ENCODE assay signal across 23 mouse cellular contexts in genomic region chr1:64576732-64577131, GRCm38 (mm10). TPM values are rescaled to one million over a fixed set of nuclear protein-coding genes. Genes with fewer than 3 reads are reported as not detected.
A peak's percentile ranks its signal among the peaks of the same experiment; 100 is the strongest.
DNase-seq lines count a peak whose midpoint lies in the region; ATAC-seq and TF ChIP-seq lines count a peak whose summit lies in the region.
"Had no signal": no experiment of that assay in that cellular context is flagged by ENCODE, and none has a peak within 500 bp of the region (broad histone marks: within the 10 kb centered on the region; RNA-seq: fewer than 3 reads in every experiment).

No protein-coding gene starts in this region.

- peaks cover 2% of the 10 kb centered on the region; the same call in 1 of the 2 replicates for H3K36me3 ChIP-seq in ES-Bruce4 (ENCODE audit: control insufficient read depth, insufficient read depth, low read length, poor library complexity, severe bottlenecking)

- no peak overlapping the region for H3K27ac ChIP-seq in ES-Bruce4 (ENCODE audit: insufficient read depth, low read length)
- H3K27ac ChIP-seq: embryonic facial prominence, embryonic 10.5 days; embryonic facial prominence, embryonic 12.5 days; forebrain, embryonic 13.5 days; forebrain, embryonic 15.5 days had no signal

- peak; percentile 16 for DNase-seq in ES-CJ7 (ENCODE audit: low read depth, low spot score)
- peak; percentile 35 for DNase-seq in R1 (ENCODE audit: low read depth, low spot score)
- no peak for DNase-seq in embryo, embryonic 9.5 days (ENCODE audit: extremely low spot score)
- no peak for DNase-seq in spleen, adult 12 weeks (ENCODE audit: low spot score)
- DNase-seq: adrenal gland, adult 2 months; adrenal gland, postnatal 10 days; adrenal gland, postnatal 25 days; cerebellum, adult 11 months; cerebellum, adult 18-20 months; cerebellum, adult 8-10 months; cerebellum, adult 9-11 months; cerebellum, postnatal 14 days; cerebellum, postnatal 36 days; embryo, embryonic 11 days; forebrain, postnatal 0 days had no signal

- no peak overlapping the region for H3K4me3 ChIP-seq in ES-Bruce4 (ENCODE audit: low read depth, low read length)
- H3K4me3 ChIP-seq: embryonic facial prominence, embryonic 10.5 days; embryonic facial prominence, embryonic 12.5 days; forebrain, embryonic 13.5 days; forebrain, embryonic 15.5 days had no signal

- no peak overlapping the region for H3K9ac ChIP-seq in ES-Bruce4 (ENCODE audit: low read depth, poor library complexity, severe bottlenecking)
- H3K9ac ChIP-seq: embryonic facial prominence, embryonic 12.5 days; forebrain, embryonic 13.5 days; forebrain, embryonic 15.5 days; forebrain, postnatal 0 days had no signal

- no peak for TF ChIP-seq CTCF in ES-Bruce4 (IDR thresholded peaks at IDR 0.05; ENCODE audit: low read depth, low read length)

- H3K4me1 ChIP-seq in ES-Bruce4 (ENCODE audit: control insufficient read depth, insufficient read depth, low read length): peaks cover 3% of the 10 kb centered on the region
- H3K4me1 ChIP-seq: embryonic facial prominence, embryonic 12.5 days; forebrain, embryonic 13.5 days; forebrain, embryonic 15.5 days had no signal

- no peaks in the 10 kb centered on the region for H3K27me3 ChIP-seq in ES-Bruce4 (ENCODE audit: control insufficient read depth, insufficient read depth, low read length, poor library complexity, severe bottlenecking)
- H3K27me3 ChIP-seq: embryonic facial prominence, embryonic 12.5 days; forebrain, embryonic 13.5 days; forebrain, embryonic 15.5 days; Patski had no signal

- no peaks in the 10 kb centered on the region for H3K9me3 ChIP-seq in ES-Bruce4 (replicated peaks; ENCODE audit: control insufficient read depth, insufficient read depth, low read length, poor library complexity, severe bottlenecking)
- H3K9me3 ChIP-seq: embryonic facial prominence, embryonic 10.5 days; embryonic facial prominence, embryonic 12.5 days; forebrain, embryonic 13.5 days; forebrain, embryonic 15.5 days; G1E had no signal

- no peak for TF ChIP-seq POLR2A in ES-Bruce4 (IDR thresholded peaks at IDR 0.05; ENCODE audit: insufficient read depth, low read length)

- no peak for ATAC-seq in activated CD4-positive, CD25-positive, alpha-beta regulatory T cell, adult 4 months
- ATAC-seq: forebrain, embryonic 13.5 days; forebrain, embryonic 15.5 days; forebrain, postnatal 0 days; Patski had no signal

- peak; percentile 94 for TF ChIP-seq EP300 in ES-Bruce4 (IDR thresholded peaks at IDR 0.05; ENCODE audit: insufficient read depth, low read depth, low read length)

RNA-seq across cellular contexts. Expression of gene Mettl21a, which starts 40.3 kb away (rescaled TPM):
- polyA plus RNA-seq in ES-Bruce4 (2011; ENCODE audit: insufficient read depth, insufficient read length, low read depth, missing spikeins): 14.5 and 15.1 TPM in 2 replicates
- 10 to 100 TPM; 28.2 to 34.9 TPM for polyA plus RNA-seq in activated CD4-positive, CD25-positive, alpha-beta regulatory T cell, adult 4 months (2017; shearing (Covaris generic))

RNA-seq across cellular contexts. Expression of gene Creb1, which starts 44.3 kb away (rescaled TPM):
- 61.2 and 62.5 TPM in 2 replicates for polyA plus RNA-seq in ES-Bruce4 (2011; ENCODE audit: insufficient read depth, insufficient read length, low read depth, missing spikeins)
- polyA plus RNA-seq in activated CD4-positive, CD25-positive, alpha-beta regulatory T cell, adult 4 months (2017; shearing (Covaris generic)): 10 to 100 TPM; 52.4 to 53.1 TPM

Comparison
In these comparisons a context has a peak if more than half of its experiments do, and no peak if none do; other contexts are left out.
1. DNase-seq: peak in ES-CJ7 (single experiment) and R1 (single experiment); none in embryo, embryonic 9.5 days (single experiment) and spleen, adult 12 weeks (single experiment).